Mouse (Mus musculus): ENCODE results near the gene Mcm10. TPM values are rescaled to one million over a fixed set of nuclear protein-coding genes. Genes with fewer than 3 reads are reported as not detected.

The Mcm10 gene
- polyA plus RNA-seq, 1 experiment, result 4.8 TPM

- WGBS, result 89% methylated on average over 11 of the region's 11 CpGs
- no peak for TF ChIP-seq CTCF (IDR thresholded peaks at IDR 0.05; ENCODE audit: extremely low read depth, insufficient read depth, insufficient read length, insufficient replicate concordance)
- TF ChIP-seq POLR2A (IDR thresholded peaks at IDR 0.05; ENCODE audit: low read depth, low read length), result no peak
Observed at GRCm38 (mm10) chr2:4940861-4941260, 71.7 kb downstream of the Mcm10 start.

More at GRCm38 (mm10) chr2:4940861-4941260, 71.7 kb downstream of the Mcm10 start:
- Histone ChIP-seq H3K27ac (ENCODE audit: insufficient read depth, low read length) (no peak overlapping the region), H3K4me3 (ENCODE audit: extremely low read depth, insufficient read depth, insufficient read length) (no peak overlapping the region), H3K36me3 (ENCODE audit: control insufficient read depth, insufficient read depth, low read length) (peaks cover 13% of the 10 kb centered on the region), H3K27me3 (ENCODE audit: control insufficient read depth, insufficient read depth, low read length) (no peaks in the 10 kb centered on the region), H3K4me1 (ENCODE audit: control insufficient read depth, insufficient read depth, insufficient read length) (no peaks in the 10 kb centered on the region)
- DNase-seq (ENCODE audit: low read depth in 1 of 2, low spot score in 2 of 2), result no peak

Other genes with a start within 250 kb of the Mcm10 start
- gene Sephs1, start 131.2 kb downstream of the Mcm10 start, polyA plus RNA-seq (2012; rRNA removed), result 8.8 and 10.8 TPM in 2 replicates
- 14.9 and 15.3 TPM in 2 replicates for gene Phyh, start 93.8 kb downstream of the Mcm10 start, polyA plus RNA-seq (2012; rRNA removed)
- not detected in 2 replicates for gene Ucma, start 36.7 kb downstream of the Mcm10 start, polyA plus RNA-seq (2012; rRNA removed)
- gene Optn, start 51.3 kb upstream of the Mcm10 start, polyA plus RNA-seq (2012; rRNA removed), result 2.7 and 3.0 TPM in 2 replicates
- gene Ccdc3, start 125.0 kb upstream of the Mcm10 start, polyA plus RNA-seq (2012; rRNA removed), result 0.96 and 1.1 TPM in 2 replicates

Data from spleen, adult 2 months (tissue).